Mouse (Mus musculus) stomach, postnatal 0 days (tissue): ENCODE data around the gene Gm49322.

Source experiments
- CTCF ChIP-seq: IDR thresholded peaks from 2 replicates; pipeline ENCODE4 v1.5.1; 2016; ENCODE audit warnings: antibody characterized with exemption, low read depth, mild to moderate bottlenecking, moderate library complexity
- EP300 ChIP-seq: optimal IDR thresholded peaks from 2 replicates; pipeline ENCODE3; 2016; ENCODE audit warnings: antibody characterized with exemption

GRCm38 (mm10) chr10:80589879-80590854 is 15.7 kb upstream of the Gm49322 start, which contains the start of gene Abhd17a:
- TF ChIP-seq CTCF, result no peak
- no peak for TF ChIP-seq EP300
